Mouse (Mus musculus): ENCODE measurements at regions not wholly inside any gene's neighbourhood (a gene's known extent, or its start where the extent isn't known, plus 50 kb on each side); places are given as distances from the start of the nearest gene placed in this dataset.
A peak's percentile ranks its signal among the peaks of the same experiment; 100 is the strongest.
"Not testable (repeated sequence)": the region's sequence is repeated elsewhere in the genome, so short reads cannot be mapped to it uniquely, and the experiment has no call there.

- DNase-seq (ENCODE audit: inconsistent ontology term): no peak
Measured at GRCm38 (mm10) chr15:16909396-16909795, 180.8 kb downstream of the Cdh9 start.

GRCm38 (mm10) chr15:16909941-16910340 lies 181.4 kb downstream of the Cdh9 start:
- DNase-seq (ENCODE audit: inconsistent ontology term): not testable (repeated sequence)

- no peak for DNase-seq (ENCODE audit: inconsistent ontology term)
Measured at GRCm38 (mm10) chr15:16914966-16915569, 186.5 kb downstream of the Cdh9 start.

DNA sequence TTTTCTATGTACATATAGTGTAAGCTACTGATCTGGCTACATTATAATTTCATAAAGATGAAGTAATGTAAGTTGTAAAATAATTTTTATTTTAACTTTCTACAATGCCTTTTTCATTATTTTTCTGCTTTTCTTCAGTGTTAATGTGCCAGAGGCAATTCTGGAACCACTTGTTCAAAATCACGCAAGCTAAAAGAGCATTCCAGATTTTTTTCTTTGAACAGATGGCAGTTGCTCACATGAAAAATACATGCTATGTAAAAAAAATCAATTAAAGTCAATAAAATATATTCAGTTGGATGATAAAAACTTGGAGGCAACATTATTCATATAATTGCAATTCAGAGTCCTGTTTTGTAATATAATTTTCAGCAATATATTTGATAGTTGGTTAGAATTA lies 194.7 kb downstream of the Cdh9 start:
- no peak for DNase-seq (ENCODE audit: inconsistent ontology term)

GRCm38 (mm10) chr15:16933137-16933677 lies 204.7 kb downstream of the Cdh9 start:
- DNase-seq (ENCODE audit: inconsistent ontology term): no peak

- DNase-seq (ENCODE audit: inconsistent ontology term): no peak
Measured at GRCm38 (mm10) chr15:16934438-16934837, 205.9 kb downstream of the Cdh9 start.

DNA sequence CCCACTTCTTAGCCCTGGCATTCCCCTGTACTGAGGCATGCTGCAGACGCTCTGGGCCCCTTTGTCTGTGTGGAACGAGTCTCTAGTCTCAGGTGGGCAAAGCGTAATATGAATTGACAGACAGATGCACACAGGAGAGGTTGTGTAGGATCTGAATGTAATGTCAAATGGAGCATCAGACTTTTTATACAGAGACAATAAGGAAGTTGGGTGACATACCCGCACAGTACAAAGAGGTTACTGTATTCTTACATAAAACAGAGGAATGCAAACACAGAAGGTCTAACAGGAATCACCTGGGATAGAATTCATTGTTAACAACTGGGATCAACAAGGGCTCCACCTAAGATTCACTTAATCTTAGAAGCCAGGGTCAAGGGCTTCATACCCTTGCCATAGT lies 247.3 kb downstream of the Cdh9 start:
- not testable (repeated sequence) for DNase-seq (ENCODE audit: inconsistent ontology term)

- DNase-seq (ENCODE audit: inconsistent ontology term): no peak
Measured at GRCm38 (mm10) chr15:16990848-16991247, 262.3 kb downstream of the Cdh9 start.

- DNase-seq (ENCODE audit: inconsistent ontology term): no peak
Measured at GRCm38 (mm10) chr15:16995667-16996066, 267.1 kb downstream of the Cdh9 start.

DNA sequence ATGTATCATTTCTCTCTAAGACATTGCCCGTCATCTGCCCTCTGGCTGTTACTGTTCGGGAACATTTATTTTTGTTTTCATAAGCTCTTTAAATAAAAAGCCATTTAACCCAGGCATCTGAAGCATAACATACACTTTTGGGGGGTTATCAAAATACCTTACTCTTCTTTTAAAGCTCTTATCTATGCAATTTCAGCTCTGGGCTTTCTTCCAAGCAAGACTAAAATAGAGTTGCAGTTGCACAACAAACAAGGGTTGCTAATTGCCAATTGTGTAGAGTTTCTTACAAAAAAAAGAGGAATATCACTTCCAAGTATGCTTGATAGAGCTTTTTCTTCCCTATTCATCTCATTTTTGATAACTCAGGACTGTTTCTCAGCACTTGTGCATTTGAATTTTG lies 277.6 kb downstream of the Cdh9 start:
- DNase-seq (ENCODE audit: inconsistent ontology term): no peak

DNA sequence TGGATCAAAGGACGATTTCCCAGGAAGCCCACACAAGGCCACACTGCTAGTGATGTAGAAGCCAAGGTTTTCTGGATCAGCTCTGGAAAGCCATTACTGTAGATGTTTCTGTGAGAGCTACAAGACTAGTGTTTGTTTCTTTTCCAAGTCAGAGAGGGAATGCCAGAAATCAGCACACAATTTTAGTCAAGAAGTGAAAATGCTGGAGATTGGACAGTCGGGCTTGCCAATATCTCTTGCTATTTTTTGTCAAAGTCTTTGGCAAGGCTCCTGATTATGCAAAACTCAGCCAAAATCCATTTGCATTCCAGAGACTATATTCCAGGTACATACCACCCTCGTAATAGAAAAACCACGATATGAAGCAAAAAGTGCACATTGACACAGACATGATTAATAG lies 279.3 kb downstream of the Cdh9 start:
- DNase-seq (ENCODE audit: inconsistent ontology term): peak; percentile 50

DNA sequence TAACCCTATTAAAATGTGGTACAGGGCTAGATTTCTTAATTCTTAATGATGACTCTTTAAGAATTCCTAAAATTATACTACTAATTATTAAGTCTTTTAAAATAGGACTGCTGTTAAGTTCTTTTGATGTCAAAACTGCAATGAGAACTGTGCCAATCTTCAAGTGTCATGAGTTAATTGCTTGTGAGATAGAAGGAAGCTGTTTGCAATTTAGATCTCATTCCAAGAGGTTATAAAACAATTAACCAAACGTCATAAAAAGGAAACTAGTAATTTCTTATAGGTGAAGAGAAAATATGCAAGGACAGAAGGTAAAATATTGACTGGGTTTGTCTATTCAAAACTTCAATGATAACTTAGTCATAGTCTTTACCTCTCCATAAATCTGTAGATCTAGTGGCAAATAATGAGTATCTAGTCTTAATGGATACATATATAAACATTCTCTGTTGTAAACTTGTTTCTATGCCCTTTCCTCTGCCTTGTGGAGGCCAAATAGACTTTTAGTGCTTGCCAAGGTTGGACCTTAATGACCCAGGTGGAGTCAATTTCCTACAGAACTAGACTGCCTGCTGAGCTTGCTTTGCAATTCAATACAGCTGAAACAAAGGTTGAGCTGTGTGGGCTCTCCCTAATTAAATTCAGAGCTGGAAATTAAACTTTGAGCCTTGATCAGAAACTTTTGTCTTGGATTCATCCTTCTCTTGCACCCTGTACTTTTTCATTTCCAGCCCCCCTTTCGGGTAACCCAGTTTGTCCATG lies 320.5 kb downstream of the Cdh9 start:
- DNase-seq (ENCODE audit: inconsistent ontology term): no peak

DNA sequence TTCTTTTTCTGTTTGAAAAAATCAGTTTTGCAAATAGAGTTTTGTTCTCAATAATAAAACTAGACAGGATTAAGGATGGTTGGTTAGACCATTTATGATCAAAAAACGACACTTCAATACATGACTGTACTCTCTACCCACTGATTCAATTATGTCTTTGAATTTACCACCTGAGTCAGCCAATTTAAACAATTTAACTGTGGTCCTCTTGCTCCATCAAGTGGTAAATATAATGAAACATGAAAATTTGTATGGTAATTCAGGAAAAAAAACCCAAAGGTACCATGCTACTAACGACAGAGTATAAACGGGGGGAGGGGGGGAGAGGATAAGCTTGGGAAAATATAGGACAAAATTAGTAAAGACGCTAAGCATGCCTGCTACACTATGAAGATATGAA lies 341.2 kb downstream of the Cdh9 start:
- DNase-seq (ENCODE audit: inconsistent ontology term): peak; percentile 11

DNA sequence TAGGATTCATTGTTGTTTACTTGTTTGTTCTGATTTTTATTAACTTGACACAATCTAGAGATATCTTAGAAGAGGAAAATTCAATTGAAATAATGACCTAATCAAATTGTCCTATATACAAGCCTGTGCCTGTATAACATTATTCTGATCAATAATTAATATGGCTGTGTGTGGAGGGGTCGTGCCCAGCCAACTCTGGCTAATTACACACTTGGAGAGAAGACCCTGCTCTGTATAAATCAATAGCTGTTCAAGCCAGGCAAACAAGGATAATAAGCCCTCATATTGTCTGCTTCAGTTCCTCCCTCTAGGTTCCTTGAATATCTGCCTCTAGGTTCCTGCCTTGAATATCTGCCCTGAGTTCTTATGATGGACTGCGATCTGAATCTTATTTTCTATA lies 355.5 kb downstream of the Cdh9 start:
- DNase-seq (ENCODE audit: inconsistent ontology term): no peak

GRCm38 (mm10) chr15:17088644-17089228 lies 360.2 kb downstream of the Cdh9 start:
- no peak for DNase-seq (ENCODE audit: inconsistent ontology term)

- DNase-seq (ENCODE audit: inconsistent ontology term): peak; percentile 49
Measured at GRCm38 (mm10) chr15:17098927-17099326, 370.4 kb downstream of the Cdh9 start.

DNA sequence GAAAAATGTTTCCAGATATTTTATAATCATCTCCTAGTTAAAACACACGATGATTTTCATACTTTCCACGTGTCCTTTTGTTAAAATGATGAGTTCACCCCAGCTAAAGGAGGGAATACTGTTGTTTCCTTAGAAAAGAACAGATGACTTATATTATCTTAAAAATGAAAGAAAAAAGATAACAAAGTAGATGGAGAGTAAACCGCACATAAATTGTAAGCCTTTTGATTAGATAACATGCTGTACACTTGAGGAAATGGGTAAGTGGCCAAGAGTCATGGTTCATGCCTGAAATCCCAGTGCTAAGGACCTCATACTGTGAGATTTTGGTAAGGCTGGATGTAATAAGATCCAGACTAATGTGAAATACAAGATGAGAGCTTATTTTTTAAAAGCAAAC lies 372.6 kb downstream of the Cdh9 start:
- DNase-seq (ENCODE audit: inconsistent ontology term): no peak

DNA sequence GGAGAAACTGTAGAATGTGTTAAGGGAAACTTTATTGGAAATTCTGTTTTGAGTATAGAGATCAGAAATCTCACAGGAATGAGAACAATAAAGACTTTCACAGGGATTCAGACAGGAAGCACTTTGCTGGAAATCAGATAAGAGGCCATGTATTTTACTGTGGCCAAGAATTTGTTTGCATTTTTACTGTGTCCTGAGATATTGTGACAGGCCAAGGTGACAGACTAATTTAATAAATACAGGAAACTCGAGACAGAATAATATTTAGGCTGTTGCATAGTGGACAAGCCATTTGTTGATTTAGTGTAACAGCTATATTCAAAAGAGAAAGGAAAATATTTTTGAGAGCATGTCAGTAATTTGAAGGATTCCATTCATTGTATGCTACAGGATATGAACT lies 407.2 kb downstream of the Cdh9 start:
- no peak for DNase-seq (ENCODE audit: inconsistent ontology term)

GRCm38 (mm10) chr15:17180164-17180563 lies 451.6 kb downstream of the Cdh9 start:
- DNase-seq (ENCODE audit: inconsistent ontology term): no peak

DNA sequence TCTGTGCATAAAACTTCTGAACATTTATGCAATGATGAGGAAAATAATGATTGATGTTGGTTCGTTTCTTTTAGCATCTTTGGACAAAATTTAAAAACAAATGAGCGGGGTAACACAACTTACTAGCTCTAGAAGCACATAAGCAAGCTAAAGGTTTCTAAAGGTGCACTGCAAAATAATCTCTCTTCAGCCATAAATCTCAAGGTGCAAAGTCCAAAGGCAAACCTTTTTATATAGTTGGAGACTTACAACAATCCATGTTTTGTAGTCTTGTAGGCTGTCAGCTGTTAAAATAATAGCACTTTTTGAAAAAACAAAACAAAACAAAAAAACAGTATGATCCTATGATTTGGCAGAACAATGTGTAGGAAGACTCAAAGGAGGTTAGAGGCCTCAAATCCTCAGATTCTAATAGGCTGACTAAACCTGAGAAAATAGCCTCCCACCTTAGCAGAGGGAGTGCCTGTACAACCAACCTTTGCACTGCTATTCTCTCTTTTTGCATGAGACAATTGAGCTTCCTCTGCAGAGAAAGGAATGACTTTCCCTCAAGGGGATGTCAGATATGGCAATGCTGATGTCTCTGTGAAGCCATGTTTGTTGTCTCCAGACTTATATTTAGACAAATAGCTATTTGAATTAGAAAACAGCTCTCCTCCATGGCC lies 452.9 kb downstream of the Cdh9 start:
- DNase-seq (ENCODE audit: inconsistent ontology term): no peak

GRCm38 (mm10) chr15:17195439-17195838 lies 466.9 kb downstream of the Cdh9 start:
- peak; percentile 7 for DNase-seq (ENCODE audit: inconsistent ontology term)

DNA sequence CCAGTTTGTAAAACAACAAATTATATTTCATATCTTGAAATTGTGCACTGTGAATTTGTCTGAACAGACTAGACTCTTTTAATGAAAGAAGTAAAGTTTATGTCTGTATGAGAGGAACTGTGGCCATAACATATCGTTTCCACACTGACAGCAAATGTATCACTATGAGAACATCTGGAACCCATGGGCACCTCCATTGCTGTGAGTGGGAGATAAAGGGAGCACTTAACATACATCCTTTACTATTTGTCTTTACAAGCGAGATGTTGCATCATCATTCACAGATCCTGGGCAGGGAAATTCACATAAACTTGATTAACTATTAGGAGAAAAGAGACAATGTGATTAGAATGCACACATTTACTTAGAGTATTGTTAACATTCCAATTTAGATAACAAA lies 476.2 kb downstream of the Cdh9 start:
- no peak for DNase-seq (ENCODE audit: inconsistent ontology term)

Data from Muller cell, postnatal 12 days (primary cell).